Mouse (Mus musculus): ENCODE results near the gene Pgc.

DNA sequence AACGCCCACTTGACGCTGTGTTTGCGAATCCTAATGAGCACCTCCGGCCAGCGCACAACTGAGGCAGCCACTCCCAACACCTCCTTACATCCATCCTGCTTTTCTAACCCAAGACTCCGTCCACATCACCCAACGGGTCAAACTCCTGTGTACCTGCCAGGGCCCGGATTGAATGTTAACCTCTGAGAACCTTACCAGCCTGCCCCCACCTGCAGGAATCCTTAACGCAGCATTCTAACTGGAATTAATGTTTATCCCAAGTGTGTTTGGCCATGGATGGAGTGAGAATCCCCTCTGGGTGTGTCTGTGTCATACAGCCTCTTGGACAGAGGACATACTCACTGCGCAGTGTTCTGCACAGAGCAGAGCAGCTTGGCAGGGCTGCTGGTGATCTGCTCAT lies 28.5 kb upstream of the Pgc start:
- TF ChIP-seq CTCF (IDR thresholded peaks at IDR 0.05; ENCODE audit: extremely low read depth, insufficient read depth, low read length) (no peak), POLR2A (IDR thresholded peaks at IDR 0.05; ENCODE audit: extremely low read depth, insufficient read depth, low read length) (no peak)

All from cortical plate, adult 2 months (tissue).